Mouse (Mus musculus) frontal cortex, postnatal 10 days (tissue): Measurements from ENCODE around the gene Pip4k2b.
"Not testable (repeated sequence)": the region's sequence is repeated elsewhere in the genome, so short reads cannot be mapped to it uniquely, and the experiment has no call there.

Experiments used
- DNase-seq, 2 experiments: peaks; one replicate each; pipeline ENCODE4 v3.0.0; 2022; ENCODE audit warnings: low spot score in 2 of 2, mixed read lengths in 1 of 2

Gene Pip4k2b

DNA sequence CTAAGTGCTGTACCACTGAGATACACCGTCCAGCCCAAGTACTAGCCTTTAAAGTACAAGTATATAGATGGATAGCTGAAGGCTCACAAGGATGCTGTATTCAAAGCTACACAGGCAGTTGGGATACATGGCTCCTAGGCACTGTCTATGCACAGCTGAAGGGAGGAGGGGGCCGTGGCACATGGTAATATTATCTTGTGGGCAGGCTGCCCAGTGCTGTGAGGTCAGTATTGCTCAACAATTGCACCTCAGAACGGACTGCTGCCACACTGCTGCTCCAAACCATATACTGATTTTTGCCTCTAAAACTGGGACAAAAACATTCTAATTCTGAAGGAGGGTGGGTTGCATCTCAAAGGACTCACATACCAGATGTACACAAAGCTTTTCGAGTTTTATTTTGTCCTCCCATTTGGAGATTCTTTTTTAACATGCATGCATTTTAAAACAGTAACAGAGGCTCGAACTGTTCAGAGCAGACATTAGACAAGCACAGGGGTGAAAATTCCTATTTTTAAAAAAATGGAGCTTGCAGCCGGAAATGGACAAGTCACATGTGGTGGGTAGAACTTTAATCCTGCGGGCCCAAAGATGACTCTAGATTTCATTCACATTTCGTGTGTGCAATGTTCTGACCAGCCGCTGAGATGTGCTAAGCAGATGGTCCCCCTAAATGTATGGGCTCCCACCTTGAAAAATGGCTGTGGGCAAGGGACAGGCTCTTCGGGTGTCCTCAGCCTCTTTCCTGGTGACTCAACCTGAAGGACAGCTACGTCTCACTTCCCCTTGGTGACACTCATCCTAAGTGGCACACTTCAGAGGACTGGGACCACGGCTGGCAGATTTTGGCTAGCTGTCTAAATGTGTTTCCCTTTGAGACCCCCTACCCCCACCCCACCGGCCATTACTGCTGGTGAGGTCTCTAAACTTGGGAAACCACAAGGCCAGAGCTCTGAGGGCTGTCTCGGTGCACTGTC, 29.4 kb downstream of the Pip4k2b start:
- DNase-seq: no peak

DNA sequence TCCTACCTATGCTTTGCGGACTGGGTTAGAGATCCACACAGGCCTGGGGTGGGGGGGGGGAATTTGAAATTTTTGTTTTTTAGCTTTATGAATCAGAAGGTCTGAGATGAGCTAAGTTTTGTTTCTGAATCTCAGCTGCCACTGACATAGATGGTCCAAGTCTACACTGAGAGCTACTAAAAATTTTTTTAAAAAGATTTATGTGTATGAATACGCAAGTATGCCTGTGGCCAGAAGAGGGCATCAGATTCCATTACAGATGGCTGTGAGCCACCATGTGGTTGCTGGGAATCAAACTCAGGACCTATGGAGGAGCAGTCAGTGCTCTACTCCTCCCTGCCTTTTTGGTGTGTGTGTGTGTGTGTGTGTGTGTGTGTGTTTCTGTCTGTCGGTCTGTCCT, 30.1 kb downstream of the Pip4k2b start:
- DNase-seq: no peak

DNA sequence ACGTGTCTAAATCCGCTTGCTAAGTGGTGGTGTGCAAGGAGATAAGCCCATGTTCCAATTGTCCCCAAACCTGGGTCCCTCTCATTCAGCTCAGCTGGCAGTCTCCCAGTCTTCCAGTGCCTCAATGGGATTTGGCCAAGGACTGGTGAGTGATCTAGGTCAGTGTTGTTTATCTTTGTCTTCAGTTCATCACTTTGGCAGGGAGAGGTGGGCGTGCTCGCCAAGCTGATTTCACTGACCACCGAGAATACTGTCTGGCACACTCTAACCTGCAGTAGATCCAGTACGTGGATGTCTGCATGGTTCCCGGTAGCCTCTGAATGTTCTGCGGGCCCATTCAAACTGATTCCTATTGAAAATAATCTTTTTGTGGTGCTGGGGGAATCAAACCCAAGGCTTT, 30.6 kb downstream of the Pip4k2b start:
- no peak for DNase-seq

DNA sequence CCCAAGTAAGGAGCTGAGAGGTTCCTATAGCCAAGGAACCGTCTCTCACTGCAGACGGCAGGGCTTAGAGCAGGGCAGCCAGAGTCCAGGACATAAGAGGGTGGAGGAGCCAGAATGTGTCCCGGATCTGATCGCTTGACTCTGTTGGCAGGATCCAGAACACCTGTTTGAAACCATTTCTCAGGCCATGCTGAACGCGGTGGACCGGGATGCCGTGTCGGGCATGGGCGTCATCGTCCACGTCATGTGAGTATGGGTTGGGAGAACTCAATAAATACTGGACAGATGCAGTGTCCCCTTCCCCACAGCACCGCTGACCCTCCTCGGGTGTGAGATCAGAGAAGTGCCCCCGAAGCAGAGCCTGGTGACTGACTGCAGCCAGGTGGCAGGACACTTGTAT, 32.2 kb downstream of the Pip4k2b start:
- no peak for DNase-seq

DNA sequence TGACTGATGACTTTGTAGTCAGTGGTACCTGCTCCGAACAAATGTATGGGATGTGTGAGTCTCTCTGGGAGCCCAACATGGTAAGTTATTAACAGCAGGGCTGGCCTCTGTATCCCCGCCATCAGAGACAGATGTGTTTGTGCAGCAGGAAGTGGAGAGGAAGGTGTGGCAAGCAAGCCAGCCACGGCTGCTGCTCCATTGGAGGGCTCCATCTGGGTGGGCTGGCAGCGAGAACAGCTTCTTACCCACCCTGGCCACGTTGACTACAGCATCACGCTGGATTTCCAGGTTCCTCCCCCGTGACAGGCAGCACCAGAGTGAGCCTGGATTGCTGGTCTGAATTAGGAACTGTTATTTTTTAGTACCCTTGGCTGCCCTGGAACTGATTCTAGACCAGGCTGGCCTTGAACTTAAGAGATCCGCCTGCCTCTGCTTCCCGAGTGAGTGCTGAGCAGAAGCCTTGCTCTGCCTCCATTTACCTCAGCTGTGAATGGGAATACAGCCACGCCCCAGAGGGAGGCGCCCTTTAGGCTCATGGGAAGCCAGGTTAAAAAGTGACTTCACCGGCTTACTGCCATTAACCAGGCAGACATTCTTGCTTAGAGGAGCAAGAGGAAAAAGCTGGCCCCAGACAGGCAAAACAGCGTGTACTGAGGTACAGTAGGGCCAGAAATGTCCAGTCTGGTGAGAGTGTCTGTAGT, 33.2 kb downstream of the Pip4k2b start:
- no peak for DNase-seq

DNA sequence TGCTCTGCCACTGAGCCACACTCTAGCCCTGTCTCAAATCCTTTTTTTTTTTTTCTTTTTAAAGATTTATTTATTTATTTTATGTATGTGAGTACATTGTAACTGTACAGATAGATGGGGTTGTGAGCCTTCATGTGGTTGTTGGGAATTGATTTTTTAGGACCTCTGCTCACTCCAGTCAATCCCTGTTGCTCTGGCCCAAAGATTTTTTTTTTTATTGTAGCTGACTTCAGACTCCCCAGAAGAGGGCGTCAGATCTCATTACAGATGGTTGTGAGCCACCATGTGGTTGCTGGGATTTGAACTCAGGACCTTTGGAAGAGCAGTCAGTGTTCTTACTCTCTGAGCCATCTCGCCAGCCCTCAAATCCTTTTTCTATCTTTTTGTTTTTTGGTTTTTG, 34.4 kb downstream of the Pip4k2b start:
- not testable (repeated sequence) for DNase-seq

DNA sequence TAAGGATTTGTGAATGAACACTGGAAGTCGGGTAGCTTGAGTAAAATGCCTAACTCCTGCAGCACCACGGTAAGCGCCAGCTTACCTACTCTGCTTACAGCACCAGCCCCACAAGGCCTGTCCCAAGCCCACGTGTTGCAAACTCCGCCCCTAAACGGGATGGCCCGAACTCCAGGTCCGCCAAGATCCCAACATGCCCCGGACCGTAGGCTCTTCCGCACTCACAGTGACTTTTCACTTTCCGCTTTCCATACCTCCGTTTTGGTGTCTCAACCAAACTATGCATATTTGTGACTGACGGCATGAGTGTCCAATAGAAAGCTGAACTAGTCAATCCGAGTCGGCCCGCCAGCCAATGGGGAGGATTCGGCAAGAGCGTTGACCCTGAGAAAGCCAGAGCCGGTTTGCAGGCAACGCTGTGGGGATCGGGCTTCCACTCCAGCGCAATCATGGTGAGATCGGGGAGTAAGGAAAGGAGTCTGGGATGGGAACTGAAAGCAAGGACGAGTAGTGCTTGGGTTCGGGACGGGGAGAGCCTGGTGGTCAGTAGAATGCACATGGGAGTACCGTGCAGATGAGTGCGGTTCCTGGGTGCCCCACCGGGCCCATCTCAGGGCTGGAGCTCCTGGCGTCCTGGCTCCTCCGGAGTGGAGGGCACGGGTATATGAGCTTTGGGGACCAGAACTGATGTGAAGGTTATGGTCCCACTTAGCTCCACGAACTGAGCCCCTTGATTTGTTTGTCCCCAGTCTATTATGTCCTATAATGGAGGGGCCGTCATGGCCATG, 41.3 kb downstream of the Pip4k2b start, which contains the start of gene Psmb3:
TSS of gene Psmb3 (plus strand) at position 361 of the 788 bp plus-strand sequence.
- peak; percentile 99 for DNase-seq

DNA sequence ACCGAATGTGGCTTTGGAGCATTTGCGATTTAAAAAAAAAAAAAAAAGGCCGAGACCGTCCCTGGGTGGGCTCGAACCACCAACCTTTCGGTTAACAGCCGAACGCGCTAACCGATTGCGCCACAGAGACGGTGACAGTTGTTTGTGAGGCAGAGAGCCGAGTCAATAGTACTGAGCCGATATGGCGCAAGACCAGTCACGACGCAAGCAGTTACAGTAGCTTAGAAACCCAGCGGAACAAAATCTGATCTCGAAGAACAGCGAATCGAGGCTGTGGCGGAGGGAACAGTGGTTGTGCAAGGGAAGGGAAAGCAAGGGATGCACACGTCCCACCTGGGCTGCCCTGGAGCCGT, 42.1 kb downstream of the Pip4k2b start:
- peak; percentile 77 to 88 for DNase-seq

DNA sequence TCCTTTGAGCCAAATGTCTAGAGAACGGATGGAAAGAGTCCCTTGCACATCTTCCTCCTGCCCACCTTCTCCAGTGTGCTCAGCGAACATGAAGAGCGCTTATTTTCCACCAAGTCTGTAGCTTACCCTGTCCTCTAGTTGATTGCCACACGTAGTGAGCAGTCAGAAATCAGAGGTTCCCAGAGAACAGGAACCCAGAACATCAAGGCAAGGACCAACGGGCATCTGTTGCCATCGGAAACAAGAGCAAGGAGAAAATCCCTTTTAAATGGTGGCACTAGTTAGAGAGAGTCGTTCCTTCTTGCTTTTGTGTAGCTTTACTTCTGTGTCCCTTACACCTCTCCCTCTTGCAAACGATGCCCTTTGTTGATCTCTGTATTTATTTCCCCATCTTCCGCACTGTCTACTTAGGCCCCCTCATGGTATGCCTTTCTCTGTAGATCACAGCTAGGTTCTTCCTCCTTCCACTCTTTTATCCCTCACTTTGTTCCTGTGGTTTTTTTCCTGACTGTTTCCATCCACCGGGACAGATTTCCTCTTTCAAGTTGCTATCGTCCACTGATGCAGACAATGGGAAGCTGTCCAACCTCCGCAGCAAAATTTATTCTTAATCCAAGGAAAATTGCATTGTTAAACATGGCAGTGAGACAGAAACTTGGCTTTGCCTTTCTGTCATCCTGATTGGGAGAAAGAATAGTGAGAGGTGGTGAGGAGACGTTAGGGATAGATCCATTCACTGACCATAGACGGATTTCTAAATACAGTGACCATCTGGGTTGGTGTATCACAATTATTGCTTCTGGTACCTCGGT, 42.7 kb downstream of the Pip4k2b start:
- no peak for DNase-seq

DNA sequence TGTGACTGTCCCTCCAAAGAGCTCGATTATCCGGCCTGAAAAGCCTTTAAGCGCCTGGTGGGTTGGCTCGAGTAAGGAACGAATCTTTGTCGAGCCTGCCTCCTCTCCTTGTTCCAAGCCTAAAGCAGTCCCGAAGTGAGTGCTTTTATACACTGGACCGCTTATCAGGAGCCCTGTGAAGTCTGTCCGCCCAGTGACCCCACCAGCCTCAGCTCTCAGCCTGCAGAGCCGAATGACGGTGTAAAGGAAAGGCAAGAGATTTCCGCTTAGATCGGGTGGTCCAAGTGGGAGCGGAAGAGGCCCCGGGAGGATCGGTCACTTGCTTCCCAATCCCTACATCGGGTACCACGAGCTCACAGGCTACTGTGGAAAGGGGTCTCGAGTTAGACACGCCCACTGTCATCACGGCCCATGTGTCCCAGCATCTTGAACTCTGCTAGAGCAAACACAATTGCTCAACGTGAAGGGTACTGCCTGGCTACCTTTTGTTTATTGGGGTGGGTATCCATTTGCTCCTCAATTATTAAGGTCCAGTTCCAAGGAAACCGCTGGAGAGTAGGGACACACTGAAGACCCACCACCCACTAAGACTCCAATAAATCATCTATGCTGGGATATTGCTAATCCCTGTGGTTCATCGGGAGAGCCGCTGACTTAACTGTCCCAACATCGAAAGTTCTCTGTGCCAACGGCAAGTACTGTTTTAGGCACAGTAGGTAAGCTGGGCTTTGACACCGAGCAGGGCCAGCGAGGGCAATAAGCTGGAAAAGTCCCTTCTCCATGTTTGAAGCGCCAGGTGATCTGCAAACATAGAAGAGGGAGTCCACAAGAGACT, 43.5 kb downstream of the Pip4k2b start:
- DNase-seq: no peak

DNA sequence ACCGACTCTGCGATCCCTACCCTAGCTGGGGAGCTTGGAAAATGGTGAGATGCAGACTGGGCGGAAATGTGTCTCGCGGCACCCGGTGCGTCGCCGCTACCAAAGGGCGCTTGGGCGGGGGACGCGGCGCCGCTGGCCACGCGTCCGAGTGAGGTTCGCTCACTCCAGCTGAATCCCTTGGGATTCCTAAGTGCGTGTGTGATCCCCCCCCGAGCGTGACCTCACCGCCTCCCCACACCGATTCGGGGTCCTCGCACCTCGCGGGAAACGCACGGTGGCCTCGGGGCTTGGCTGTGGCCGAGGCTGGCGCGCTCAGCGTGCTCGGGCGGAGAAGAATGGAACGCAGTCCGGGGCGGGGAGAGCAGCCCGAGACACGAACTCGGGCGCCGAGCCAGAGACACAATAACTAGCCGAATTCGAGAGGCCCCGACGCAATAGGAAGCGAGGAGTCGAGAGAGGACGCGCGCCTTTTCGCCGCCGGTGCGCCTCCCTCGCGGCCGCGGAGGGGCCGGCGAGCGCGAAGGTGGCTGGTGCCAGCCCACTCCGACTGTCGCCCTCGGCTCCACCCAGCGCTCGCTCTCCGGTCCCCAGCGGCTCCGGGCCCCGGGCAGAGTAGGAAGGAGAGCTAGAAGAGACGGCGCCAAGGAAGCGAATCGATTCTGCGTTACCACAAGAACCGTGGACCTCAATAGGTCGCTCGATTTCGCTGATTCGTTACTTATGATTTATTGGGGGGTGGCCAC, 44.3 kb downstream of the Pip4k2b start, which contains the start of gene Pcgf2:
TSS of gene Pcgf2 (minus strand) at position 495 of the 743 bp plus-strand sequence.
- DNase-seq: peak in 1 of 2 experiments; percentile 73

DNA sequence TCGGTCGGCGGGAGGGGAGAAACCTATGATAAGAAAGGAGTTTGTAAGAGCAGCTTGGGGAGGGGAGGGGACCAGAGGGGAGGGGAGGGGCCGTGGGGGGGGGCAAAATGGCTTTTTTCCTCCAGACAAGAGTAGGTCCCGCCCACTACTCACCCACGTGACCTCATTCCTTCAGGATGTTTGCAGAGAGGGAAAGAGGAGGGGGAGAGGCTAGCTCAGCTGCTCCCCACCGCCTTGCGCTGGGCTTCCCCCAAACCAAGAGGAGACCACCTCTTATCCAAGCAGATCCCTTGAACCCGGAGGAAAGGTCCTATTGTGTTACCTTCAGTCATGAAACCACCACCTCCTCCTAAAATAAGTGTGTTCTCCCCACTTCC, 44.9 kb downstream of the Pip4k2b start:
- DNase-seq: peak; percentile 88

DNA sequence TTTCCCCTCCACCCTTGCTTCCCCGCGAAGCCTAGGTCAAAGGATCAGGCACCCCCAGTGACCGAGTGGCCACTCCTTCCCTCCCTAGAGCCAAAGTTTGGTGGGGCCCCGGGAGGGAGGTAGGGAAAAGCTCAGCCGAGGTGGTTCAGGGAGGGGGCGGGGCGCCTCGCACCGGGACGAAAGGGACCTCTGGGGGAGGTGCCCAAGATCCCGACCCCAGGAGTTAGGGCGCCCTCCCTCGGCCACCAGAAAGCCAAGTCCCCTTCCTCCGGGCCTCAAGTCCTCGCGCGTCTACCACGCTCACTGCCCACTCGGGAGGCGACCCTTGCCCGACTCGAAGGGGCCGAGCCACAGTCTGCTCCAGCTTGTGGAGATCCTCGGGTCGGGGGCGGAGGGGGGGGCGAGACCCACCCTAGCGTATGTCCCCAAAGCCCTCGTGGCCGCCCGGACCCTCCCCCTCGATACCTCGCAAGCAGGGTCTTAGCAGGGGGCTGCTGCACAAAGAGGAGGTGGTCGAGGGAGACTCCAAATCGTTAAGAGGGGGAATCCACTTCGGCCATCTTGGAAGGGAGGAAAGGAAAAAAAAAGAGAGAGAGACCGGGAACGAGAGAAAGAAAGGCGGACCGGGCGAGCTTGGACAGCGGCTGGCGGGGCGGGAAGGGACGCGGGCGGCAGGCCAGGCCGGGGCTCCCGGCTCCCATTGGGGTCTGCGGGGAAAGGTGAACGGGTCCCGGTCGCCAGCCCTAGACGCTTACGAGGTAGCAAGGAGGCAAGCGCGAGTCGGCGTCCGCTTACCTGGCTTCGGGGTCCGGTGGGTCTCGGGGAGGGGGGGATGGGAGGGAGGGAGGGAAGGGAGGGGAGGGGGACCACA, 45.5 kb downstream of the Pip4k2b start:
- DNase-seq: peak; percentile 64 to 68

DNA sequence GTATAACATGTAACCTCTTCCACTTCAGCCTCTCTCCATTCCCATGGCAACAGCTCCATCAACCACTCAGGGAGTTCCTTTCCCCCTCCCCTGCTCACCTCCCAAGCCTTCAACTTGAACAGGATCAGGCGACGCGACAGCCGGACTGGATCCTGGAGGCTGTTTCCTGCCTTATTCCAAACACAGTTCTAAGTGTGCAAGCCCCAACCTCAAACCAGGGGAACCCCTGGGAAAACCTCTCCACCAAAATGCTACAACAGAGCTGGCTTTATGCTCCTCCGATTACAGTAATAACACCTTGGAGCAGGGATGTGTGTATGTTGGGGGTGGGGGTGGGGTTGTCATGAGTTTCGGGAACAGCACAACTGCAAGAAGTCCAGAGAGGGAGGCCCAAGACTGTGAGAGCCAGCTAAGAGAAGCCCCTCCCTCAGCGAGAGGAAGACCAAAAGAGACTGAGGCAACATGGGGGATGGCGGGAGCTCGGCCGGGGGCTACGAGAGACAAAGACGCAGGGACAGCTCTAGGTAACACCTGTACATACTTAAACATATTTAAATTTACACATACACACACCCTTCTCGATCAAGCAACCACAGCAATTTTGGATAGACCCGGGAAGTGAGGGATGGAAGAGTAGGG, 46.5 kb downstream of the Pip4k2b start:
- no peak for DNase-seq

DNA sequence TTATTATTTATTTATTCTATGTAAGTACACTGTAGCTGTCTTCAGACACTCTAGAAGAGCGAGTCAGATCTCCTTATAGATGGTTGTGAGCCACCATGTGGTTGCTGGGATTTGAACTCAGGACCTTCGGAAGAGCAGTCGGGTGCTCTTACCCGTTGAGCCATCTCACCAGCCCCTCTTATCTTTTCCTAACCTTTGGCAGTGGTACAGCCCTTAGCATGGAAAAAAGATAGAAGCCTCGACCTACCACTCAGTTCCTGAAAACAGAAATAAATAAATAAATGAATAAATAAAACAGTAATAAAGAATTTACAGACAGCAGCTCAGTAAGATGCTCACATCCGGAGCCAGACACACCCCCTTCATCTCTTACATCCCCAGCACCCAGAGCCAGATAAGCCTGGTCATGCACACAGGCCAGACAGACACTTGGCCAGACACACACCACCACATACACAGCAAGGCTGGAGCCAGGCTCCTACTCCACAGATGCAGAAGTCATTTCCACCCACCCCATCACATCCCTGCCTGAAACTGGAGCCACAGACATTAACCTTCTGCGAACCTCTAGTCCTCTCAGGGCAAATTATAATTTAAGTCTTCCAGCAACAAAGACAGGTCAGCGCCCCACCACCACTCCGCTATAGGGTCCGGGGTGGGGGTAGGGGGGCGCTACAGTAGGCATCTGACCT, 47.2 kb downstream of the Pip4k2b start:
- peak in 1 of 2 experiments; percentile 23 for DNase-seq

DNA sequence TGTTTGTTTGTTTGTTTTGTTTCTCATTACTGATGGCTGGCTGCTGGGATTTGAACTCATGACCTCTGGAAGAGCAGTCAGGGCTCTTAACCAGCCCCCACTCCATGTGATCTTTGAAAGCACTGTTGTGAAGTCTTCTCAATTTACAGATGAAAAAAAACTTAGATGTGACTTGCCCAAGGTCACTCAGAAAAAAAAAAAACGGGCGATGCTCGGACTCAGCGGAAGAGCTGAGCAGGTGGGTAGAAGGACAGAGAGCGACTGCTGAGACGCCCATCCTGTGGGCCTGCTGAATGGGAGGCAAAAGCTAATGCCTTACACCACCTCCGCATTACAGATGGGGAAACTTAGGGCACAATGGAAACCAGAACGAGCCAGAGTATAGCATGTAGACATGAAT, 47.8 kb downstream of the Pip4k2b start:
- no peak for DNase-seq

DNA sequence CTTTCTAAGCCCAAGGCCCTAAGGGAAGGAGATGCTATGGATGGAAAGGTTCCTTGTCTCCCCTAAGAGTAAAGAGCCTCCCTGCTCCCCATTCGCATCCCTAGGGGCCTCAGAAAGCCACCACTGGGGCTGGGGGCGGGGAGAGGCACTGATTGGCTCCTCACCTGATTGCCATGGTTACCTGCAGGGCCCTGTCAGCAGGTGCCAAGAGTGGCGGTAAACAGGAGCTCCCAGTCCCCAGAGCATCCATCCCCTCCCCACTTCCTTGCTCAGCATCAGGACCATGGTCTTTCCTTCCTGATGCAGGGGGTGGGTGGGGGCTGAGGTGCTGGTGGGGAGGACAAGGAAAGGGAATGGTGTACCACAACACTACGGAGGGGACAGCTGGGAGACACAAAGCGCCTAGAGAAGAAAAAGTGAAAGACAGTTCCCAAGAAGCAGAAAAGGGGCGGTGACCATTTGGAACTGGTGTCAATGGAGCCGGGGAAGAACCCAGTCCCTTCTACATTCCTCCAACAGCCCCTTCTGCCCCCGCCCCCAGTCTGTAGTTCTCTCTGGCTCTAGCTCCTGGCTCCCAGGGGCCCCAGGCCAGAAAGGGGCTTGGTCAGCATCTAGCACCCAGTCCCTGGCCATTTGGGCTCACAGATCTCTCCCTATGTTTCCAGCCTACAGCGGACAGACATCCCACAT, 48.6 kb downstream of the Pip4k2b start:
- DNase-seq: peak in 1 of 2 experiments; percentile 63
